Mouse (Mus musculus): ENCODE results near the gene Zfp598. TPM values are rescaled to one million over a fixed set of nuclear protein-coding genes. Genes with fewer than 3 reads are reported as not detected.
A peak's percentile ranks its signal among the peaks of the same experiment; 100 is the strongest.

The Zfp598 gene
- 23.9 and 27.6 TPM in 2 replicates for polyA plus RNA-seq (2015; fragmentation: Nextera tagmentation; extraction: Ambion mirVana)

DNA sequence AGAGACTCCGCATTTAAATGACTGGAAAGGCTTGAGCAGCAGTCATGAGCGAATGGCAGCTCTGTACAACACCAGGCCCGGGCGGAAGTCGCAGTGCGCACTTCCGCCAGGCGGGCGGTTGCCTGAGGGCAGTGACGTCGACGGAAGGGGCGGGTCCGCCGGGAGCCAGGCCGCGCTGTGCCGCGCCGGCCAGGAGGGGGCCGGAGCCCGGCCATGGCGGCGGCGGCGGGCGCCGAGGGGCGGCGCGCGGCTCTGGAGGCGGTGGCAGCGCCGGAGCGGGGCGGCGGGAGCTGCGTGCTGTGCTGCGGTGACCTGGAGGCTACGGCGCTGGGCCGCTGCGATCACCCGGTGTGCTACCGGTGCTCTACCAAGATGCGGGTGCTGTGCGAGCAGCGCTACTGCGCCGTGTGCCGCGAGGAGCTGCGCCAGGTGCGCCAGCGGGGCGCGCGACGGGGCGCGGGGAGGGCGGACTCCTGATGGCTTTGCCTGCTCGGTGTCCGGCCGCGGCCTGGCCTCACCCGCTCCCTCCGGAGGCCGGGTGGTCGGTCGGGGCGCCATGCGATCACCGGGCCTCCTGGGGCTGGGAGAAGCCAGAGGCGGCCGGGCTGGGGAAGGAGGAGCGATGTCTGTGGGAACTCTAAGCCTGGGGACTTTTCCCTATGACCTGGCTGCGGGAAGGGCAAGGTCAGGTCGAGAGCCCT, at the start of gene Zfp598:
Gene Zfp598 (plus strand): TSS at position 143 of the 701 bp plus-strand sequence.
- Histone ChIP-seq H3K36me3 (0 out of 2 replicates have a peak, but pooled peaks cover 4% of the 10 kb centered on the region), H3K9me3 (replicated peaks) (no peaks in the 10 kb centered on the region), H3K4me2 (peak within 1 kb of the TSS; percentile 81), H3K4me3 (replicated peaks) (peak within 1 kb of the TSS; percentile 95), H3K27me3 (no peaks in the 10 kb centered on the region), H3K27ac (peak within 1 kb of the TSS; percentile 81), H3K4me1 (peaks cover 39% of the 10 kb centered on the region), H3K9ac (peak within 1 kb of the TSS; percentile 96)
- peak; percentile 97 for ATAC-seq (replicated peaks; ENCODE audit: low FRiP score)
- under 1% methylated on average over 73 of the region's 80 CpGs for WGBS

DNA sequence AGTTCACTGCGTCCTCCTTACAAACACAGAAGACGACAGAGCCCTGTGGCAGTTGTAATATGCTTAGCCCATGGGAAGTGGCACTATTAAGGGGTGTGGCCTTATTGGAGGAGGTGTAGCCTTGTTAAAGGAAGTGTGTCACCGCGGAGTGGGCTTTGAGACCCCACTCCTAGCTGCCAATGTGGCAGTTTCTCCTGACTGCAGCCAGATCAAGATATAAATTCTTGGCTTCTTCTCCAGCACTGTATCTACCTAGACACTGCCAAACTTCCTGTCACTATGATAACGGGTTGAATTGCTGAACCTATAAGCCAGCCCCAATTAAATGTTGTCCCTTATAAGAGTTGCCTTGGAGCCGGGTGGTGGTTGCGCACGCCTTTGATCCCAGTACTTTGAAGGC, 44.0 kb upstream of the Zfp598 start:
- 94% methylated on average over 8 of the region's 8 CpGs for WGBS
- H3K36me3 ChIP-seq = peaks cover 99% of the 10 kb centered on the region

DNA sequence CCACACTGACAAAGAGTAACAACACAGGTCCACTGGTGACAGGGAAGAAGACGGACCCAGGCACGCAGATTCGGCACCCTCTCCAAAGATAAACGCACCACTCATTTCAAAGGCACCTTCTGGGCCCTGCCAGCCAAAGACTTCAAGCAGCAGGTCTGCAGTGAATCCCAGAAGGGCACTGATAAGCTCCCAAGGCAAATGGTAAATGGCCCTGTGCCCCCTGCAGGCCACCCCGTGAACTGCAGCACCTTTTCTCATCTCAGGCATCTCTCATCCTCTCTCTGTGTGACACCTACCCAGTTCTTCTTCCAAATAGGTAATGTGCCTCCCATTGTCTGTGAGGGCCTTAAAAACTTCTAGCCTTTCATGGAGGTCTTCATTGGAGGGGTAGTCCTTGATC, 40.8 kb upstream of the Zfp598 start:
- peaks cover 21% of the 10 kb centered on the region for H3K4me1 ChIP-seq
- H3K4me3 ChIP-seq (replicated peaks) = no peak overlapping the region
- H3K27ac ChIP-seq = no peak overlapping the region
- no peak for ATAC-seq (replicated peaks; ENCODE audit: low FRiP score)
- H3K9me3 ChIP-seq (replicated peaks) = no peaks in the 10 kb centered on the region
- no peak overlapping the region for H3K4me2 ChIP-seq
- peaks cover 74% of the 10 kb centered on the region for H3K36me3 ChIP-seq
- 59% methylated on average over 5 of the region's 5 CpGs for WGBS
- H3K9ac ChIP-seq = no peak overlapping the region
- no peaks in the 10 kb centered on the region for H3K27me3 ChIP-seq

More for the DNA sequence above, 44.0 kb upstream of the Zfp598 start:
- H3K9ac ChIP-seq = no peak overlapping the region
- 0 out of 2 replicates have a peak, but pooled peaks cover 6% of the 10 kb centered on the region for H3K4me1 ChIP-seq
- H3K27ac ChIP-seq = no peak overlapping the region
- no peak for ATAC-seq (replicated peaks; ENCODE audit: low FRiP score)
- H3K4me3 ChIP-seq (replicated peaks) = no peak overlapping the region
- no peak overlapping the region for H3K4me2 ChIP-seq
- no peaks in the 10 kb centered on the region for H3K9me3 ChIP-seq (replicated peaks)
- no peaks in the 10 kb centered on the region for H3K27me3 ChIP-seq

DNA sequence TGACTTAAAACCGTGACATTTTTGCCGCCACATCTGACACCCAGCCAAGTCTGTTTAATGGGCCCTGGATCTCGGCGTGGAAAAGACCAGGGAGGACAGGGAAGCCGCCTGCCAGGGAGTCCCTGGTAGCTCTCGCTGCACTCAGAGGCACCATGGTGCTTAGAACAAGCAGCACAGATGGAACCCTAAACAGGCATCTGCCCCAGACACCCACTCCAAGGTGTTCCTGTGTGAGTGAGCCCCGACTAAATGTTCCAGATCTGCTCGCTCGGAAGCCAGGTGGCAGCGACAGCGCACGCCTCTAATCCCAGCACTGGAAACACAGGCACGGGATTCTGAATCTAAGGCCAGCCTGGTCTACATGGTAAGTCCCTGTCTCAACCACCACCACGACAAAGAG, 39.4 kb upstream of the Zfp598 start:
- no peak overlapping the region for H3K4me3 ChIP-seq (replicated peaks)
- no peak overlapping the region for H3K9ac ChIP-seq
- peaks cover 30% of the 10 kb centered on the region for H3K4me1 ChIP-seq
- no peak overlapping the region for H3K4me2 ChIP-seq
- no peak overlapping the region for H3K27ac ChIP-seq
- 89% methylated on average over 14 of the region's 14 CpGs for WGBS
- peaks cover 59% of the 10 kb centered on the region for H3K36me3 ChIP-seq
- ATAC-seq (replicated peaks; ENCODE audit: low FRiP score) = no peak
- H3K9me3 ChIP-seq (replicated peaks) = no peaks in the 10 kb centered on the region
- H3K27me3 ChIP-seq = no peaks in the 10 kb centered on the region

DNA sequence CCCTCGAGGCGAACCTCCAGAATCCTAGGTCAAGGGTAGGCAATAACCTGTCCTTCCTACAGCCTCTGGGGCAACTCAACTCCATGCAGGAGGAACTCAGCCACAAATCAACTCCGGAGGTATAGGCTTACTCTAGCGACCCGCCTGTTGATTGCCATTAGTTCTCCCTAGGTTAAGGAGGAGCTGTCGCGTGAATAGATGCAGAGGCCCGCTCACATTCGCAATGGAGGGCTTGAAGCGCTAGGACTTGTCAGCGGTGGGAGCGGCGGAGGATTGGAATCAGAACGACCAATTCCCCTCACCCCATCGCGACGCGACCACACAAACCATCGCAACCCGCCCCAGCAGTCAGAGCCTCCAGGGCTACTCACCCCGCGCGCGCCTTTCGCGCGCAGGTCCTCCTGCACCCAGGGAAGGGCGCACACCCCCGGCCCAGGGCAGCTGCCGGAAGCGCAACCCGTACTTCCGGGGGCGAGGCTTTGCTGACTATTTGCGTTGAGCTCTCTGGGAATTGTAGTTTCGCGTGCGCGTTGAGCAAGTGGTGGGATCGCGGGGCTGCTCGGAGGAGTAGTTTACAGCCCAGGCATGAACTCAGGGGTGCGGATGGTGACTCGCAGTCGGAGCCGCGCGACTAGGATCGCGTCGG, 37.2 kb upstream of the Zfp598 start, which contains the start of the genes Tsc2 and Nthl1:
Gene Tsc2 (minus strand): TSS at position 464 of the 646 bp plus-strand sequence.
Gene Nthl1 (plus strand): TSS at position 514 of the 646 bp plus-strand sequence.
- Histone ChIP-seq H3K27me3 (no peaks in the 10 kb centered on the region), H3K4me1 (peaks cover 30% of the 10 kb centered on the region), H3K4me2 (peak within 1 kb of the TSS; percentile 81), H3K9me3 (replicated peaks) (no peaks in the 10 kb centered on the region), H3K27ac (peak within 1 kb of the TSS; percentile 94), H3K9ac (peak within 1 kb of the TSS; percentile 69), H3K4me3 (replicated peaks) (peak within 1 kb of the TSS; percentile 75), H3K36me3 (peaks cover 46% of the 10 kb centered on the region)
- peak; percentile 86 for ATAC-seq (replicated peaks; ENCODE audit: low FRiP score)
- WGBS = 1% methylated on average over 51 of the region's 51 CpGs

DNA sequence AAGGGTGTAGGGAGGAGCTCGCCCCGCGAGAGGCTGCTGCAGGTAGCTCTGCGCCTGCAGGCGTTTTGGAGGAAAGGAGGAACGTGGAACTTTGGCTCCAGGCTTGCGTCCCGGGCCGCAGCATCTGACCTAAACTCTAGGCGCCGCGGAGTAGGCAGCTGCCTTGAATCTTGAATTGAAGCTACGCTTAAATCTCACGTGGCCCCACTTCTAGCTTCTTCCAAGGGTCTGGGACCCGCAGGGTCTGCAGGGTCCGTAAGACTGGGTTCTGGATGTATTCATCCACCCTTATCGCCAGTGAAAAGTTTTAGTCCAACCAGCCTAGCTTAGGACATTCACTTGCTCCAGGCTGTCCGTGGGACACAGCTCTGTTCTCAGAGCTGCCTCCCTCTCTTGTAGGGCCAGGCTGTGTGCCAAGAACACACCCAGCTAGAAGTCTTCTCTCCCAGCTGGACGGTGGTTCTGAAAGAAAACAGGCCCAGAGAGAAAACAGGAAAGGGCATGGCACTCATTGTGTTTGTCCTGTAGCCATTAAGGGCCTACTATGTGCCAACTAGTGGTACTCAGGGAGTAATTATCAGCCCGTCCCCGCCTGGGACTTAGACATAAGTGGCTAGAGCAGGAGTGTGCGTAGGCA, 36.6 kb upstream of the Zfp598 start:
- Histone ChIP-seq H3K9me3 (replicated peaks) (no peaks in the 10 kb centered on the region), H3K36me3 (peaks cover 40% of the 10 kb centered on the region), H3K27ac (peak overlapping the region; percentile 94), H3K4me3 (replicated peaks) (peak overlapping the region; percentile 75), H3K27me3 (no peaks in the 10 kb centered on the region), H3K4me1 (peaks cover 30% of the 10 kb centered on the region), H3K4me2 (peak overlapping the region; percentile 81), H3K9ac (peak overlapping the region; percentile 69)
- 11% methylated on average over 22 of the region's 22 CpGs for WGBS
- ATAC-seq (replicated peaks; ENCODE audit: low FRiP score) = peak; percentile 40

DNA sequence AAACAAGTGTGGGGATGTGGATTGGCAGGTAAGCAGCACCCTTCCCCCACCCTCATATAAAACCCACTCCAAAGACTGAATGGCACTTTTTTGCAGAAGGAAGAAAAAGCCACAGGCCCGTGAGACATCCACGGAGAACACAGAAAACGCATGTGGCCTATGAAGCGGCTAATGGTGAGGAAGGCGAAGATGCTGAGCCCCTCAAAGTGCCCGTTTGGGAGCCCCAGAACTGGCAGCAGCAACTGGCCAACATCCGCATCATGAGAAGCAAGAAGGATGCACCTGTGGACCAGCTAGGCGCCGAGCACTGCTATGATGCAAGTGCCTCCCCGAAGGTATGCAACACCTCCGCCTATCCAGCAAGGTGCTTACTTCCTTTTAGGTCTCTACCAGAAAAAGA, 35.7 kb upstream of the Zfp598 start:
- Histone ChIP-seq H3K4me1 (peaks cover 39% of the 10 kb centered on the region), H3K4me3 (replicated peaks) (no peak overlapping the region), H3K36me3 (peaks cover 37% of the 10 kb centered on the region), H3K9ac (no peak overlapping the region), H3K9me3 (replicated peaks) (no peaks in the 10 kb centered on the region), H3K27me3 (no peaks in the 10 kb centered on the region), H3K27ac (peak overlapping the region; percentile 94), H3K4me2 (no peak overlapping the region)
- 95% methylated on average over 11 of the region's 11 CpGs for WGBS
- no peak for ATAC-seq (replicated peaks; ENCODE audit: low FRiP score)

DNA sequence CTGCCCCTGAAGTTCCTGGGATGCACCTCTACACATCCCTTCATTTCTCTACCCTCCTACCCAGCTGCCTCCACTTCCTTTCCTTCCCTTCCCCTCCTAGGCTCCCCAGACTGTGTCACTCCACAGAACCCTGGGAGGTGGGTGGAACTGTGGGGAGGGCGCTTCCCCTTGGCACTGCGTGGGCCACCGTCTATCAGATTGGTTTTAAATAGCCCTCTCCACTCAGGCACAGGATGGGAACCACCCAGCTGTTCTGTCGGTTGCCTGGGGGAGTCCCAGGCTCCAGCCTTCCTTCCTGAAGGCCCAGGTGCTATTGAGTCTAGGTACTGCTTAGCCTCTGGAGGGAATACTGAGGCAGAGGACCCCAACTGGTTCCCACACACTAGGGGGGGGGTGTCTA, 34.5 kb upstream of the Zfp598 start:
- no peak overlapping the region for H3K4me3 ChIP-seq (replicated peaks)
- peaks cover 45% of the 10 kb centered on the region for H3K4me1 ChIP-seq
- peaks cover 33% of the 10 kb centered on the region for H3K36me3 ChIP-seq
- WGBS = 76% methylated on average over 4 of the region's 4 CpGs
- no peak overlapping the region for H3K9ac ChIP-seq
- H3K4me2 ChIP-seq = no peak overlapping the region
- no peak for ATAC-seq (replicated peaks; ENCODE audit: low FRiP score)
- H3K9me3 ChIP-seq (replicated peaks) = no peaks in the 10 kb centered on the region
- no peak overlapping the region for H3K27ac ChIP-seq
- no peaks in the 10 kb centered on the region for H3K27me3 ChIP-seq

DNA sequence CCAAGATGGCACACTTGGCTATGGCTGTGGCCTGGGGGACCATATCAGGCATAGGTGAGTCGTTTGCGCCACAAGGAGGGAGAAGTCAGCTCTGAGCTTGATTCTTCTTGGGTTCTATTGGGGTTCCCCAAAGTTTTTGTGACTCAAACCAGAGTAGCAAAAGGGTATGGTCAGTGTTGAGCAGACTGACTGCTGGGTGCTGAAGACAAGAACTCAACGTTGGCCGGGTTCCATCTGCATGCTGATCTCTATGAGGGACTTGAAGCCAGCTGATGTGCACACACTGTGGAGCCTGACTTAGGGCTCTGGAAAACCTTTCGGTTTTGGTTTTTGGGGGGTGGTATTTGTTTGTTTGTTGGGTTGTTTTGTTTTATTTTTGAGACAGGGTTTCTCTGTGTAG, 33.8 kb upstream of the Zfp598 start:
- Histone ChIP-seq H3K4me2 (no peak overlapping the region), H3K9me3 (replicated peaks) (no peaks in the 10 kb centered on the region), H3K27ac (no peak overlapping the region), H3K4me1 (peaks cover 51% of the 10 kb centered on the region), H3K27me3 (no peaks in the 10 kb centered on the region), H3K36me3 (peaks cover 33% of the 10 kb centered on the region), H3K4me3 (replicated peaks) (no peak overlapping the region), H3K9ac (no peak overlapping the region)
- 95% methylated on average over 5 of the region's 5 CpGs for WGBS
- no peak for ATAC-seq (replicated peaks; ENCODE audit: low FRiP score)

DNA sequence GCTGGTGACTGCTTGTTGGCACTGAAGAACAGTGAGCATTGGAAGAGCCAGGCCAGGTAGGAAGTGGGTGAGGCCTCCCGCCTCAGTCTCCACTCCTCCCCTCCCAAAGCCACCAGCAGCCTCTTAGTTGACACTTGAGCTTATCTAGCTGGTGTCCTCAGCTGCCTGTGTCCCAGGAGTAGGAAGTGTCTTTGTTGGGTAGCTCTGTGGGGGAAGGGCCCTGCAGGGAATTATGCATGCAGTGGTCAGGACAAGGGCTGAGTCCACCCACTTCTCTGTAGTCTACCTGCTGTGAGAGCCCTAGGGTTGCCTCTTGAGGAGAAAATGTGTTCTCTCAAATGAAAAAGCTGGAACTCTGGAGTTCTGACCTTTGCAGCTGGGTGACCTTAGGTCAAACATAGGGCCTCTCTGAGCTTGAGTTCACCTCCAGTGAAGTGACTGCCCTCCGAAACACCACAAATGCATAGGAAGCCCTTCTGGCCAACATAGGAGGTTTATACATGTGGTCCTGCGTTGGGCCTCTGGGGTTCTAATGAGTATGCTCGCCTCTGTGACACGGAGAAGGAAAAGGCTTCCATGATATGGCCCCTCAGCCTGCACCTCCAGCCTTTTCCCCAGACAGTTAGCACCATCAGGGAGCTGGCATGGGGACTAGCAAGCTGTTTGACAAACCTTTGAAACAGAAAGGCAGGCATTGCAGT, 32.6 kb upstream of the Zfp598 start:
- peaks cover 49% of the 10 kb centered on the region for H3K4me1 ChIP-seq
- H3K36me3 ChIP-seq = peaks cover 38% of the 10 kb centered on the region
- 57% methylated on average over 5 of the region's 5 CpGs for WGBS
- no peak for ATAC-seq (replicated peaks; ENCODE audit: low FRiP score)
- no peak overlapping the region for H3K27ac ChIP-seq
- no peak overlapping the region for H3K4me2 ChIP-seq
- H3K4me3 ChIP-seq (replicated peaks) = no peak overlapping the region
- no peak overlapping the region for H3K9ac ChIP-seq
- no peaks in the 10 kb centered on the region for H3K27me3 ChIP-seq
- H3K9me3 ChIP-seq (replicated peaks) = no peaks in the 10 kb centered on the region

DNA sequence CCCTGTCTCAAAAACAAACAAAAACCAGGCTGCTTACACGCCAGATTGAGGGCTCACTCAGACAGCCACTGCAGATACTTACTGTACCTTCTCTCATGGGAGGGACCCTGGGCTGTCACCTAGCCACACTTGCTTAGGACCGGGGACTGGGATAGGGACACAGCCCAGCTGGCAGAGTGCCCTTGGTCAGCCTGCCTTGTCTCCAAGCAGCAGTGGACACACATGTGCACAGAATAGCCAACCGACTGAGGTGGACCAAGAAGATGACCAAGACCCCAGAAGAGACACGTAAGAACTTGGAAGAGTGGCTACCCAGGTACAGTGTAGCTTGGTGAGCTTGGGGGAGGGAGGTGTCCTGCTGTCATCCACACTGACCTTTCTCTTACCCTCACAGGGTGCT, 31.3 kb upstream of the Zfp598 start:
- no peak overlapping the region for H3K9ac ChIP-seq
- no peak for ATAC-seq (replicated peaks; ENCODE audit: low FRiP score)
- peaks cover 48% of the 10 kb centered on the region for H3K36me3 ChIP-seq
- H3K27ac ChIP-seq = peak overlapping the region; percentile 89
- WGBS = 84% methylated on average over 4 of the region's 4 CpGs
- H3K9me3 ChIP-seq (replicated peaks) = no peaks in the 10 kb centered on the region
- no peak overlapping the region for H3K4me3 ChIP-seq (replicated peaks)
- no peak overlapping the region for H3K4me2 ChIP-seq
- no peaks in the 10 kb centered on the region for H3K27me3 ChIP-seq
- H3K4me1 ChIP-seq = peaks cover 52% of the 10 kb centered on the region

All from kidney, embryonic 15.5 days (tissue).